Mouse (Mus musculus): ENCODE data around the gene Myd88. TPM values are rescaled to one million over a fixed set of nuclear protein-coding genes. Genes with fewer than 3 reads are reported as not detected.

Gene Myd88
- polyA plus RNA-seq, 1 experiment from 2014 or later, result 50.3 TPM

DNA sequence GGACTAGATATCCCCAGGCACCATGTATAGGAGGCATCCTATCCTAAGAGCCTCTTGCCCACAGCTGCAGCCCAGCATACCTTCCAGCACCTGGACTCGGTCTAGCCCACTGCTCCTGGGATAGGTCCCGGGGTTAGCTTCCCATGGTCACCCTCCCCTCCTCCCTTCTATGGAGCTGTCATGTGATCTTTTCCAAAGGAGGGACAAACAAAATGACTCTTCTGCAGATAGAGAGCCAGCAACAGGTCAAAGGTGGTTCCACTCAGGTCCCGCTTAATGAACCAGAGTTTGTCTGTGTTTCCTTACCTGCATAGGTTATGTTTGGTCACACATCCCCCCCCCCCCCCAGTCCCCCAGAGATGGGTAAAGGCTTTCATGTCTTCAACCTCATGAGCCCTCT is 9.3 kb upstream of the Myd88 start:
- H3K36me3 ChIP-seq (ENCODE audit: insufficient read depth, low read length), result 0 out of 2 replicates have a peak, but pooled peaks cover 11% of the 10 kb centered on the region
- 85% methylated on average over 3 of the region's 3 CpGs for WGBS
- ATAC-seq (no peak), DNase-seq (ENCODE audit: low spot score) (no peak)
- H3K4me2 ChIP-seq (replicated peaks; ENCODE audit: low read depth, low read length), result no peak overlapping the region
- H3K27me3 ChIP-seq (replicated peaks; ENCODE audit: insufficient read depth, low read length), result no peaks in the 10 kb centered on the region
- H3K4me3 ChIP-seq (ENCODE audit: low read depth, low read length), result no peak overlapping the region
- no peak overlapping the region for H3K27ac ChIP-seq (ENCODE audit: low read length)
- H3K9ac ChIP-seq (replicated peaks; ENCODE audit: low read depth), result no peak overlapping the region
- no peaks in the 10 kb centered on the region for H3K9me3 ChIP-seq (ENCODE audit: low read length)
- TF ChIP-seq CTCF (IDR thresholded peaks at IDR 0.05), result no peak
- TF ChIP-seq EP300 (IDR thresholded peaks at IDR 0.05), result no peak
- H3K4me1 ChIP-seq (ENCODE audit: insufficient read depth, low read depth, low read length), result no peaks in the 10 kb centered on the region

DNA sequence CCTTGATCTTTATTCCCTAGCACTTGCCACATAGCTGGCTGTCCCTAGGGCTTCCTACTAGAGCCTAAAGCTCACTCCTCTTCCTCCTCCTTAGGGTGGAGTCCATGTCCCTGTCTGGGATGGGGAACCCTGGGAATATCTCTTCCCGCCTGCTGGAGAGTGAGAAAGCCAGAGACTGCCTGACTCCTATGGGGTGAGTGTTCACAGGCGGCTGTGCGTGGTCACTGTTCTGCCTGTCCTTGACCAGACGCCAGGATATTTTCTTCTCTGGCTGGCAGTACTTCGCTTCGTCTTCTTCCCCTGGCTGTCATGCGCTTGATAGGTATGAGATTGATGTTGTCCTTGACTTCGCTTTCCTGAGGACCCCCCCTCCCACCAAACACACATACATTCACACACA is 5.2 kb upstream of the Myd88 start:
- ATAC-seq, result no peak
- H3K36me3 ChIP-seq (ENCODE audit: insufficient read depth, low read length), result peaks cover 26% of the 10 kb centered on the region; the same call in 1 of the 2 replicates
- WGBS, result 84% methylated on average over 8 of the region's 8 CpGs

DNA sequence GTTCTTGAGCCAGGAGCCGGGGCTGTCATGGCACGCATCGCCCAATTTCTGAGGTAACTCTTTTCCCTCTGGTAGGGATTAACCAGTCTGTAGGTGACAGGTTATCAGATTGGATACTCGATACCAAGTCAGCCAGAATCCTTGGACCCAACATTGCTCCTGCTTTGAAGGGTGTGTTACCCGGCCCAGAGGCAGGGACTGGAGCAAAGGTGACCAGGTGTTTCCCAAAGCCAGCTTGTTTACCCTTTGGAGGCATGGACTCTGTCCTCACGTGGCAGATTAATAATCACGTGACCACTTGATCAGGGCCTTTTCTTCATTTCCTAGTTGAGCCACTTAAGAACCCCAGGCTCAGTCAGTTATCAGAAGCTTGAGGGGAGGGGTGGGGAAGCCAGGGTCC is 1.5 kb upstream of the Myd88 start:
- Histone ChIP-seq H3K27me3 (replicated peaks; ENCODE audit: insufficient read depth, low read length) (no peaks in the 10 kb centered on the region), H3K4me1 (ENCODE audit: insufficient read depth, low read depth, low read length) (peaks cover 11% of the 10 kb centered on the region), H3K27ac (ENCODE audit: low read length) (no peak overlapping the region), H3K4me2 (replicated peaks; ENCODE audit: low read depth, low read length) (peak overlapping the region; percentile 89; the same call in 1 of the 2 replicates), H3K9me3 (ENCODE audit: low read length) (no peaks in the 10 kb centered on the region), H3K36me3 (ENCODE audit: insufficient read depth, low read length) (peaks cover 17% of the 10 kb centered on the region; the same call in 1 of the 2 replicates), H3K9ac (replicated peaks; ENCODE audit: low read depth) (no peak overlapping the region), H3K4me3 (ENCODE audit: low read depth, low read length) (no peak overlapping the region)
- TF ChIP-seq EP300 (IDR thresholded peaks at IDR 0.05) (no peak), CTCF (IDR thresholded peaks at IDR 0.05) (no peak)
- DNase-seq (ENCODE audit: low spot score) (peak; percentile 25), ATAC-seq (no peak)
- 78% methylated on average over 7 of the region's 7 CpGs for WGBS

More for the DNA sequence above, 5.2 kb upstream of the Myd88 start:
- TF ChIP-seq EP300 (IDR thresholded peaks at IDR 0.05), result no peak
- TF ChIP-seq CTCF (IDR thresholded peaks at IDR 0.05), result no peak
- no peak overlapping the region for H3K4me2 ChIP-seq (replicated peaks; ENCODE audit: low read depth, low read length)
- no peak overlapping the region for H3K9ac ChIP-seq (replicated peaks; ENCODE audit: low read depth)
- no peak overlapping the region for H3K27ac ChIP-seq (ENCODE audit: low read length)
- H3K4me1 ChIP-seq (ENCODE audit: insufficient read depth, low read depth, low read length), result peaks cover 5% of the 10 kb centered on the region; the same call in 1 of the 2 replicates
- no peaks in the 10 kb centered on the region for H3K27me3 ChIP-seq (replicated peaks; ENCODE audit: insufficient read depth, low read length)
- H3K9me3 ChIP-seq (ENCODE audit: low read length), result no peaks in the 10 kb centered on the region
- DNase-seq (ENCODE audit: low spot score), result no peak
- H3K4me3 ChIP-seq (ENCODE audit: low read depth, low read length), result no peak overlapping the region

DNA sequence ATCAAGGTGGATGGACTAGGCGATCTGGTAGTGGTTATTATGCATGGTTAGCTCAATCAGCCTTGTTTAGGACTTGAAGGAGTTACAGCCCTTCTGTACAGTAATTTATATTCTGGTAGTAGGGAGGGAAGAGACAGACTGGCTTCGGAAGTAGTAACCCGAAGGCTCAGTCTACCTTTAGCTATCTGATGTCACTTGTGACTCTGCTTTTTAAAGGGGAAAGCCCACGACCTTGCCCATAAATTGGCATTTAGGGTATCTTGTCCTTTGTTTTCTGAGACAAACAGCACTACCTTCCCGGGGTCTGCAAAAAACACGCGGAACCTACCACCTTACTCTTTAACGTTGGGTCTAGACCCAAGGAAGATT is 1.0 kb downstream of the Myd88 start:
- ATAC-seq (no peak), DNase-seq (ENCODE audit: low spot score) (no peak)
- 4% methylated on average over 8 of the region's 8 CpGs for WGBS
- no peaks in the 10 kb centered on the region for H3K27me3 ChIP-seq (replicated peaks; ENCODE audit: insufficient read depth, low read length)
- peak overlapping the region; percentile 89 for H3K4me2 ChIP-seq (replicated peaks; ENCODE audit: low read depth, low read length)
- 0 out of 2 replicates have a peak, but pooled peaks have one; percentile 16 for TF ChIP-seq EP300 (IDR thresholded peaks at IDR 0.05)
- TF ChIP-seq CTCF (IDR thresholded peaks at IDR 0.05), result no peak
- H3K27ac ChIP-seq (ENCODE audit: low read length), result peak overlapping the region; percentile 95
- peaks cover 11% of the 10 kb centered on the region for H3K4me1 ChIP-seq (ENCODE audit: insufficient read depth, low read depth, low read length)
- peak overlapping the region; percentile 80 for H3K9ac ChIP-seq (replicated peaks; ENCODE audit: low read depth)
- peak overlapping the region; percentile 70 for H3K4me3 ChIP-seq (ENCODE audit: low read depth, low read length)
- H3K36me3 ChIP-seq (ENCODE audit: insufficient read depth, low read length), result peaks cover 19% of the 10 kb centered on the region; the same call in 1 of the 2 replicates
- no peaks in the 10 kb centered on the region for H3K9me3 ChIP-seq (ENCODE audit: low read length)

GRCm38 (mm10) chr9:119339558-119340211 is 1.5 kb downstream of the Myd88 start, which contains the start of gene Acaa1a:
Acaa1a (plus strand) TSS chr9:119339676.
- 2% methylated on average over 43 of the region's 43 CpGs for WGBS
- peaks cover 11% of the 10 kb centered on the region for H3K4me1 ChIP-seq (ENCODE audit: insufficient read depth, low read depth, low read length)
- H3K4me3 ChIP-seq (ENCODE audit: low read depth, low read length), result peak within 1 kb of the TSS; percentile 70
- DNase-seq (ENCODE audit: low spot score) (peak; percentile 96), ATAC-seq (peak; percentile 18)
- TF ChIP-seq EP300 (IDR thresholded peaks at IDR 0.05) (no peak), CTCF (IDR thresholded peaks at IDR 0.05) (peak; percentile 56)
- H3K9ac ChIP-seq (replicated peaks; ENCODE audit: low read depth), result peak within 1 kb of the TSS; percentile 80
- H3K4me2 ChIP-seq (replicated peaks; ENCODE audit: low read depth, low read length), result peak within 1 kb of the TSS; percentile 89
- no peaks in the 10 kb centered on the region for H3K27me3 ChIP-seq (replicated peaks; ENCODE audit: insufficient read depth, low read length)
- H3K9me3 ChIP-seq (ENCODE audit: low read length), result no peaks in the 10 kb centered on the region
- H3K36me3 ChIP-seq (ENCODE audit: insufficient read depth, low read length), result peaks cover 16% of the 10 kb centered on the region; the same call in 1 of the 2 replicates
- peak within 1 kb of the TSS; percentile 95 for H3K27ac ChIP-seq (ENCODE audit: low read length)

DNA sequence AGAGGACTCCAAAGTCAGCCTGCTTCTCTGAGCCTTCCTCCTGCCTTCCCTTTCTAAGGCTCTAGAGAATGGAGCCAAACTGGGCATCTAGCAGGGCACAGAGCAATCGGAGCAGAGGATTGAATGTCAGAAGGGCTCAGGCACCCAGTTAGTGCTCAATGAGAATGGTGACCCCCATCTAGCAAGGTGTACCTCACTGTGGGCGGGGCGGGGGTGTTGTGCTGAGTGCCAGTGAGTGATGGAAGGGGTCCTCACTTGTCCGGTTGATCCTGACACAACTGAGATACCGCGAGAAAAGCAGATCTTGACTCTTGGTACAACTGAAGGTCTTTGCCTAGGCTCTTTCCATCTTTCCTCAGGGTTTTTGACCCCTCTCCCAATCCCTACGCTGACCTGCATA is 2.1 kb downstream of the Myd88 start:
- WGBS, result 42% methylated on average over 7 of the region's 7 CpGs
- Histone ChIP-seq H3K4me3 (ENCODE audit: low read depth, low read length) (peak overlapping the region; percentile 70), H3K27ac (ENCODE audit: low read length) (peak overlapping the region; percentile 95), H3K4me2 (replicated peaks; ENCODE audit: low read depth, low read length) (peak overlapping the region; percentile 89), H3K9me3 (ENCODE audit: low read length) (no peaks in the 10 kb centered on the region), H3K36me3 (ENCODE audit: insufficient read depth, low read length) (peaks cover 16% of the 10 kb centered on the region; the same call in 1 of the 2 replicates), H3K27me3 (replicated peaks; ENCODE audit: insufficient read depth, low read length) (no peaks in the 10 kb centered on the region), H3K4me1 (ENCODE audit: insufficient read depth, low read depth, low read length) (peaks cover 11% of the 10 kb centered on the region), H3K9ac (replicated peaks; ENCODE audit: low read depth) (peak overlapping the region; percentile 80; the same call in 1 of the 2 replicates)
- ATAC-seq, result no peak
- TF ChIP-seq CTCF (IDR thresholded peaks at IDR 0.05), result no peak
- no peak for TF ChIP-seq EP300 (IDR thresholded peaks at IDR 0.05)
- peak; percentile 18 for DNase-seq (ENCODE audit: low spot score)

Data from lung, postnatal 0 days (tissue).